Mouse (Mus musculus) lung, embryonic 14.5 days (tissue): ENCODE measurements around the gene Bsx. TPM values are rescaled to one million over a fixed set of nuclear protein-coding genes. Genes with fewer than 3 reads are reported as not detected.

Experiments used
- ATAC-seq: fragments of 200-750 bp; cut with Nextera tagmentation; 2 replicates; pipeline ENCODE4 v1.8.0; 2017; ENCODE audit warnings: mild to moderate bottlenecking, moderate TSS enrichment, moderate library complexity; ENCODE audit not compliant: insufficient read depth
- DNase-seq: peaks from one replicate; pipeline ENCODE4 v3.0.0-alpha.2; 2015
- H3K27ac ChIP-seq: fragments of 300-500 bp; sonication (generic); 2 replicates; pipeline ENCODE4 v1.5.1; 2014; ENCODE audit warnings: low read depth, mild to moderate bottlenecking, moderate library complexity
- H3K27me3 ChIP-seq: fragments of 300-500 bp; sonication (generic); 2 replicates; pipeline ENCODE4 v1.6.1; 2014; ENCODE audit warnings: low read length, control low read depth; ENCODE audit not compliant: insufficient read depth
- H3K36me3 ChIP-seq: fragments of 300-500 bp; sonication (generic); 2 replicates; pipeline ENCODE4 v1.6.1; 2014; ENCODE audit warnings: control low read depth; ENCODE audit not compliant: insufficient read depth
- H3K4me1 ChIP-seq: fragments of 300-500 bp; sonication (generic); 2 replicates; pipeline ENCODE4 v1.6.1; 2014; ENCODE audit warnings: antibody characterized with exemption, control low read depth; ENCODE audit not compliant: insufficient read depth
- H3K4me2 ChIP-seq: fragments of 300-500 bp; sonication (generic); 2 replicates; pipeline ENCODE4 v1.6.1; 2014; ENCODE audit warnings: mild to moderate bottlenecking
- H3K4me3 ChIP-seq: fragments of 300-500 bp; sonication (generic); 2 replicates; pipeline ENCODE4 v1.5.1; 2014; ENCODE audit warnings: low read depth, low read length
- H3K9ac ChIP-seq: fragments of 300-500 bp; sonication (generic); 2 replicates; pipeline ENCODE4 v1.6.1; 2014
- H3K9me3 ChIP-seq: fragments of 300-500 bp; sonication (generic); 2 replicates; pipeline ENCODE4 v1.6.1; 2016; ENCODE audit warnings: low read depth, low read length, control low read depth
- CTCF ChIP-seq: IDR thresholded peaks from 2 replicates; pipeline ENCODE4 v1.5.1; 2016; ENCODE audit warnings: antibody characterized with exemption, low read depth
- WGBS: fragments of 180-500 bp; shearing (Covaris S2); extraction: QIAGEN DNeasy Blood & Tissue Kit; methylation state at CpG from one replicate; pipeline ENCODE4 v1.1.7; 2014; 5-methylcytosine and 5-hydroxymethylcytosine counted together
- polyA plus RNA-seq: library from polyadenylated mRNA; unstranded; fragments of >200 nt; fragmentation: Nextera tagmentation; extraction: Ambion mirVana; gene quantifications from 2 replicates; pipeline ENCODE4 v1.2.1, GENCODE M21; 2014

The Bsx gene
- polyA plus RNA-seq, result not detected in 2 replicates

DNA sequence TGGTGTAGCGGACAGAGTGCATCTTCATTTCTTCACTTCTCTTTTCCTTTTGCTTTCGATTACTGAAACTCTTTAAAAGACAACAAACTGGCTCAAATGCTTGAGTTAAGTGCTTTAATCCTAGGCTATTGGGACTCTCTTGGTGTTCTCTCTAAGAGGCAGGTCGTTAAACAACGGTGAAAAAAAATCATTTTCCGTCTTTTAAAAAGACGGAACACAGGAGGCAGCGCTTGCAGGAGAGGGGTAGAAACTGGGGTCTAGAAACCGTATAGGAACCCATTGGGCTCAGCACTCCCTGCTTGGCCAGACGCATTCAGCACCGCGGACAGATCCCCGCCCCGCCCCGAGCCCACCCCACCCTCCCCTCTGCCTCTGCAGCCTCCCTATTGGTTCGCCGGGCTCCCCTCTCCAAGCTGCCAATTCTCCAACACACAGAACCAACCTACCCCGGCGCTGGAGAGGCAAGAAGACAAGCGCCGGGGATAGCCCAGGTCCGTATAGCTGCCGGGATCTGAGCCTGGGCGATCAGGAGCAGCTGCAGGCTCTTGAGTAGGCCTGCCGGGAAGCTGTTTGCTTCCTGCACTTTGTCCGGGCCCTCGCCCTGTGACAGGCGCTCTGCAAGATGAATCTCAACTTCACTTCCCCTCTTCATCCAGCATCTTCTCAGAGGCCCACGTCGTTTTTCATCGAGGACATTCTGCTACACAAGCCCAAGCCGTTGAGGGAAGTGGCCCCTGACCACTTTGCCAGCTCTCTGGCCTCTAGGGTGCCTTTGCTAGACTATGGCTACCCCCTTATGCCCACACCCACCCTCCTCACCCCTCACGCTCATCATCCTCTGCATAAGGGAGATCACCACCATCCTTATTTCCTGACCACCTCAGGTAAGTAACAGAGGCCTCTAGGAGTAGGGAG lies at the start of gene Bsx:
TSS of gene Bsx (plus strand) at position 572 of the 915 bp plus-strand sequence.
- DNase-seq (peak; percentile 89), ATAC-seq (peak; percentile 96)
- Histone ChIP-seq H3K9ac (no peak within 1 kb of the TSS), H3K4me1 (no peaks in the 10 kb centered on the region), H3K4me3 (peak within 1 kb of the TSS; percentile 7; the same call in 1 of the 2 replicates), H3K9me3 (no peaks in the 10 kb centered on the region), H3K36me3 (no peaks in the 10 kb centered on the region), H3K27me3 (peaks cover 90% of the 10 kb centered on the region), H3K4me2 (peak within 1 kb of the TSS; percentile 50), H3K27ac (no peak within 1 kb of the TSS)
- no peak for TF ChIP-seq CTCF
- 2% methylated on average over 32 of the region's 32 CpGs for WGBS

DNA sequence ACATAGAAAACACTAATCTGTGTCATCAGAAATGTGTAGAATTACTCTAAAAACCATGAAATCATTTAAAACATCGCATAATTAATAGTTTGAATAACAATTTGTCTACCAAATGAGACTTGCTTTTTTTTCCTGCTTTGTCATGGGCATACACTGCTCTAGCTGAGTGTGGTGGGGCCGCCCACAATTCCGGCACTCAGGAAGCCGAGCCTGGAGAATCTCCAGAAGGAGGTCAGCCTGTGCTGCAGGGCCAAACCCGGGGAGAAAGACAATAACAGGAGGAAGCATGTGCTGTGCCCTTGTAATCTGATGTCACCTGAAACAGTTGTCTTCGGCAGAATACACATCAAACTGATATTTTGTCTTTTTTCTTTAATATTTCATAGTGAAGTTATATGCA lies 48.3 kb upstream of the Bsx start:
- Histone ChIP-seq H3K4me2 (no peak overlapping the region), H3K4me1 (no peaks in the 10 kb centered on the region), H3K36me3 (no peaks in the 10 kb centered on the region), H3K27ac (no peak overlapping the region), H3K27me3 (no peaks in the 10 kb centered on the region), H3K4me3 (no peak overlapping the region), H3K9ac (no peak overlapping the region), H3K9me3 (no peaks in the 10 kb centered on the region)
- DNase-seq (peak; percentile 26), ATAC-seq (no peak)
- no peak for TF ChIP-seq CTCF
- 43% methylated on average over 6 of the region's 6 CpGs for WGBS

DNA sequence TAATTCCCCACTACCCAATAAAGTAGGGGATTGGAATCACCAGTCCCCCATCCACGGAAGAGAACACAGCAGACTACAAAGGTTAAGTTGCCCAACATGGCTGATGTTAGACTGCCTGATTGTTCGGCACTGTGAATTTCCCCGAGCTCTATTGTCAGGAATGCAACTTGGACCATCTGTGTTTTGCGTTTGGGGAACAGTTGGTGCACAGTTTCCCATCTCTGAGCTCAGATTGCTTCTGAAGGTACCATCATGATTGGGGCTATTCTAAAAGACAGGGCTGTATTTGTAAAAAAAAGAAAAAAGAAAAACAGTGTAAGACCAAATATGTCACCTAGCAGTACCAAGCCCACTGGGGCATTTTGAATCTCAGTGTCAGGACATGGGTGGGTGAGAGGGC lies 46.6 kb upstream of the Bsx start:
- Histone ChIP-seq H3K4me3 (no peak overlapping the region), H3K4me2 (no peak overlapping the region), H3K27me3 (no peaks in the 10 kb centered on the region), H3K36me3 (no peaks in the 10 kb centered on the region), H3K4me1 (no peaks in the 10 kb centered on the region), H3K9ac (no peak overlapping the region), H3K9me3 (no peaks in the 10 kb centered on the region), H3K27ac (no peak overlapping the region)
- TF ChIP-seq CTCF, result no peak
- WGBS, result 81% methylated on average over 4 of the region's 4 CpGs
- DNase-seq (no peak), ATAC-seq (no peak)

DNA sequence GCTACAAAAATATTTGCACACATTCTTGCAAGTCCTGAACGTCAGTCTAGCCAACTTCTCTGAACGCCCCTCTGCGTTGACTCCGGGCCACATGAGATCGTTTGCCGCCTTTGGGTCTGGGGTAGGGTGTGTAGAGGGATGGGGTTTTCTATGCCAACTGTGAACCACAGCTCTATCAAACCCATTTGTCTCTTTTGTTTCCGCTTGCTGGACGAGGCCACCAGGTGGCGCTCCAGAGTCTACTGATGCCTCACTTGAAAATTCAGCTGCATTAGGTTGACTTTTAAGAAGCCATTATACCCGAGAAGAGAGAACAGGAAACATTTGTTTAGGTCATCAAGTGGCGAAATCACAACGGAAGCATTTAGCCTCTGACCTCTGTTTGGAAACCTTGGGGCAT lies 39.4 kb upstream of the Bsx start:
- DNase-seq (peak; percentile 93), ATAC-seq (no peak)
- Histone ChIP-seq H3K27me3 (no peaks in the 10 kb centered on the region), H3K27ac (no peak overlapping the region), H3K9ac (no peak overlapping the region), H3K9me3 (no peaks in the 10 kb centered on the region), H3K4me2 (no peak overlapping the region), H3K4me3 (no peak overlapping the region), H3K4me1 (no peaks in the 10 kb centered on the region), H3K36me3 (no peaks in the 10 kb centered on the region)
- WGBS, result 5% methylated on average over 12 of the region's 12 CpGs
- peak; percentile 87 for TF ChIP-seq CTCF

DNA sequence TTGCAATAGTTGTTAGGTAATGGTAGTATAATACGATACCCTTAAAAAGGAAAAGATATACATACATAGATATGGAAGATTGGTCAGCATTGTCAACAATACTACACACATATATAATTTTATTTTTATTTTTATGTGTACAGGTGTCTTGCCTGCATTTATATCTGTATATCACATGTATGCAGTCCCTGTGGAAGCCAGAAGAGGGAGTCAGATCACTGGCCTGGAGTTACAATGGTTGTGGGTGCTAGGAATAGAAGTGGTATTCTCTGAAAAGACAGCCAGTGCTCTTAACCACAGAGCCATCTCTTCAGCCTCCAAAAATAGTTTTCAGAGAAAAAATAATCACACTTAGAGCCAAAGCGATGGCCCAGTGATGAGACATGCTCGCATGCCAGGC lies 37.2 kb upstream of the Bsx start:
- no peak overlapping the region for H3K27ac ChIP-seq
- H3K4me1 ChIP-seq, result no peaks in the 10 kb centered on the region
- no peaks in the 10 kb centered on the region for H3K36me3 ChIP-seq
- TF ChIP-seq CTCF, result 0 out of 2 replicates have a peak, but pooled peaks have one; percentile 23
- ATAC-seq (no peak), DNase-seq (no peak)
- H3K4me3 ChIP-seq, result no peak overlapping the region
- no peaks in the 10 kb centered on the region for H3K27me3 ChIP-seq
- no peak overlapping the region for H3K9ac ChIP-seq
- H3K9me3 ChIP-seq, result no peaks in the 10 kb centered on the region
- H3K4me2 ChIP-seq, result no peak overlapping the region
- 81% methylated on average over 3 of the region's 3 CpGs for WGBS

DNA sequence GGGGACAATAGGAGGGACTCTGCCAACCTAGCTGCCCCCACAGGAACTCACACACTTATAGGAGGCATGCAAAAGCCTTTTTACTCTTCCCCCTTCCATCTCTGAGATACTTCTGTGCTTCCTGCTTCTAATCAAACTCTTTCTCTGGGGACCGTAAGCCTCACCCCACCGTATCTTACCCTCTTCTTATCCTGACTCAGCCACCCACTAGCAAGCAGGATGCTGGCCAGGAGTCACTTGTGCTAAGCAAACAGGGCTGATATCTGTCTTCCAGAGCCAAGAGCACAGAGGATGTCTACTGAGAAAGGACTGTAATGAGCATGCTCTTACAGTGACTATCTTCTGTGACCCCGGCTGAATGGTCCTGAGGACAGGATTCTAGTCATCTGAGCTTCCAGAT lies 34.3 kb upstream of the Bsx start:
- H3K9me3 ChIP-seq, result no peaks in the 10 kb centered on the region
- H3K27ac ChIP-seq, result no peak overlapping the region
- no peak for TF ChIP-seq CTCF
- H3K4me1 ChIP-seq, result no peaks in the 10 kb centered on the region
- DNase-seq (no peak), ATAC-seq (no peak)
- H3K36me3 ChIP-seq, result no peaks in the 10 kb centered on the region
- H3K4me3 ChIP-seq, result no peak overlapping the region
- no peak overlapping the region for H3K4me2 ChIP-seq
- no peaks in the 10 kb centered on the region for H3K27me3 ChIP-seq
- WGBS, result 65% methylated on average over 3 of the region's 3 CpGs
- no peak overlapping the region for H3K9ac ChIP-seq

DNA sequence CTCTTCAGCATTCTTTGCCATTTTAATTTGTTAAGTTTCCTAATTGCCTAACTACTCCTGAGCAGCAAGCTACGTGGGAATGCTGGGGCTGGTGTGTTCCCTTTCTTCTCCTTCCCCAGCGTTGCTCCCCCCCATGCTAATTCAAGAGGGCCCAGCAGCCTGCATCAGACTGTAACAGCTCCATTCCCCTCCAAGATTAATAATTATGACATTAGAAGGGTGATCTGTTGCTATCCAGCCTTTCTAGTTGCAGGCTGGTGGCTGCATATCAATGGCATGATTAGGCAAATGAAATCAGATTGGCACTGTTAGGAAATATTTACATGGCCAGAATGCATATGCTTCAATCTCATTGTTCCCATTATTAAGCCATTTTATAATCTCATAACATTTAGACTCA lies 22.4 kb upstream of the Bsx start:
- 49% methylated on average over 2 of the region's 2 CpGs for WGBS
- ATAC-seq, result no peak
- TF ChIP-seq CTCF, result no peak

More for the DNA sequence above, 22.4 kb upstream of the Bsx start:
- Histone ChIP-seq H3K27ac (no peak overlapping the region), H3K9me3 (no peaks in the 10 kb centered on the region), H3K27me3 (no peaks in the 10 kb centered on the region), H3K4me1 (no peaks in the 10 kb centered on the region), H3K9ac (no peak overlapping the region), H3K36me3 (no peaks in the 10 kb centered on the region), H3K4me3 (no peak overlapping the region), H3K4me2 (no peak overlapping the region)
- no peak for DNase-seq
